Mouse (Mus musculus) forelimb bud, embryonic 11.5 days (tissue): ENCODE results near the gene Gm37240.

ENCODE experiments used
- DNase-seq: peaks from one replicate; pipeline ENCODE4 v3.0.0-alpha.2; 2012; ENCODE audit warnings: low read depth, low spot score

Gm37240 gene

DNA sequence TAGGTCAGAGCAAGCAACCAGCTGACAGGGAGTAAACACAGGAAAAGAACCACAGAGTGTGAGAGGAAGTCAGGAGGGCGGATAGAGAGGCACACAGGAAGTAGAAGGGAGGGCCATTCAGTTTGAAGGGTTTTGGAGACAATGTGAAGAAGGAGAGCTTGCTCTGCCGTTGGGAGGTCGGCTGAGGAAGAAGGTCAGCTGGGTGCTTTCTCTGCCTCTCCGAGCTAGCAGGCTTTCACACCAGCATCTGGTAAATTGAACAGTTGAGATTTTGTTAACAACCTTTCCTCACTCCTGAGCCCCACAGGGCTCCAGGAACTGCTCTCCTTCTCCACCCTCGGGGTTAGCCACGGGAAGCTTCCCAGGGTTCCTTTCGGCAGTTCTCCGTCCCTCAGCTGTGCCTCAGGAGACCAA, 692.2 kb downstream of the Gm37240 start:
- DNase-seq = no peak

DNA sequence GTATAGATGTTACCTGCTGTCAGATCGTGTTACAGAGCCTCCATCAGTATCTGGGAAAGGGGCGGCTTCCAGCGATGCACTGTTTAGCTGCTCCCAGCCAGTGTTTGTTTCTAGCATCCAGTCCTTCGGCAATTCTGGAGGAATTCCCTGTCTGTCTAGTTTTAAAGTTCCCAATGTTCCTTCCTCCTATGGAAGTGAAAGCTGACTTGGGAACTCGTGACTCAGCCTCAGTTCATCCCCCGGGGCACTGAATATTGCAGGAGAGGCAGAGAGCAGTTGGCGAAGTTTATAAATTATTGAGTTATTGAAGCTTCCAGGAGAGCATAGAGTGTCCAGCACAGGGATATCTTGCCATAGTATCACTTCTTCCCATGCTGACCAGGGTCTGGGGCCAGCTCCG, 697.5 kb downstream of the Gm37240 start:
- DNase-seq = no peak

DNA sequence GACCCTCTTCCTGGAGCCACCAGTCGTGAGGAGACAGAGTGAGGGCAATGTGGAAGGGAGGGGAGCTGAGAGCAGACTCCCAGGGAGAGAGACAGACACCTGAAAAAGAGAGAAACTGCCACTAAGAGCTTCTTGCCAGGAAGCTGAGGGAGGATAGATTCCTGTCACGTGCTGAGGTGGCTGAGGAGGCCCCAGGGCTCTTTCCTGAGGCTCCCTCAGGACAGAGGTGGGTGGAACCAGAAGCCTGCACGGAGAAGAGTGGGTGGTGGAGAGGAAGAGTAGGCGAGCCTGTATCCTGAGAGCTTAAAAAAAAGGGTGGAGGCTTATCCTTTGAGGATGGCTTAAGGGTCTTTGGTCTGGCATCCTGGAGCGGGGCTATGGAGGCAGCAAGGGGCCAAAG, 699.0 kb downstream of the Gm37240 start:
- no peak for DNase-seq

DNA sequence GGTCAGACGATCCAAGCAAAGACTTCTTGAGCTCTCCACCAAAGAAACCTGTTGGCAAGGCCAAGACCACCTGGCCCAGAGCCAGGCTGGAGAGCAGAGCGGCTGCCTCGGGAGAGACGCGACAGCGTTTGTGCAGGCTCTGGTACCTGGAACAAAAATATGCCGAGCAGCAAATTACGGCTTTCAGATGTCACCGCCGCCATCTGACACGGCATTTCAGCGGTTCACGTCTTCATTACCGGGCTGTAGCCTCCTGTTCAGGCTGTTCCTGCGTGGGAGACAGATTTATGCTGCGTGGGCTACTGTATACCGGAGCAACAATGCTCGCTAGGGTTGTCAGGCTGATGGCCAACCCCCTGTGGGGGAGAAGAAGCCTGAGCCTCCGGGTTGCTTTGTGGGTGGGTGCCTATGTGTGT, 700.6 kb downstream of the Gm37240 start:
- no peak for DNase-seq

DNA sequence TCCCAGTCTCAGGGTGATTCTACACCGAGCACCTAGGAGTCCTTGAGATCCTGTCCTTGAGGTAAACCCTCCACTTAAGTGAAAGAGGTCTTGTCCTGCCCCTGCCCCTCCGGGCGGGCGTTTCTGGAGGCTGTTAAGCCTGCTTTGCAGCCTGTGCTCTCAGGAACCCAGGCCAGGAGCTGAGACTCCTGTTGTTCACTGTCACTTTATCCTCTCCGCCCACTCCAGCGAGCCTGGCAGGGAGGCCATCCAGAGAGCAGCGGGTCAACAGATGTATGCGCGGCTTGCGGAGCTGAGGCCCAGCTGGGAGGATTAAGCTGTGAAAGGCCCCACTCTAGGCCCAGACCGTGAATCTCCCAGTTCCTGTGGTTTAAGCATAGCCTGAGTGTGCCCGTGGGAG, 701.5 kb downstream of the Gm37240 start:
- DNase-seq = peak; percentile 38

DNA sequence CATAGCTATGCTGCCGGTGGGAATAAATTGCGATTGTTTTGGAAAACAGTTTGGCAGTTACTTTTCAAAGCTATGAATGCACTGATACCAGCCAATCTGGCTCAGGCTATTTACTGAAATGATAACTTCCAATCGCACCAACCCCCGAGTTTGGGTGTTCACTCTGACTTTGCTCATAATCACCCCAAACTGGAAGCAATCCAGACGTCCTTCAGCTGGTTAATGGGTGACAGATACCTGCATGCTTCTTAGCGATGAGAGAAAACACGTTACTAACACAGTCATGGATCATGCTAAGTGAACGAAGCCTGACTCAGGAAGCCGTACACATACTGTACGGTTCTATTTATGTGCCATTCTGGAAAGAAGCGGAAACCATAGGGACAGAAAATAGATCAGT, 702.4 kb downstream of the Gm37240 start:
- DNase-seq = no peak

DNA sequence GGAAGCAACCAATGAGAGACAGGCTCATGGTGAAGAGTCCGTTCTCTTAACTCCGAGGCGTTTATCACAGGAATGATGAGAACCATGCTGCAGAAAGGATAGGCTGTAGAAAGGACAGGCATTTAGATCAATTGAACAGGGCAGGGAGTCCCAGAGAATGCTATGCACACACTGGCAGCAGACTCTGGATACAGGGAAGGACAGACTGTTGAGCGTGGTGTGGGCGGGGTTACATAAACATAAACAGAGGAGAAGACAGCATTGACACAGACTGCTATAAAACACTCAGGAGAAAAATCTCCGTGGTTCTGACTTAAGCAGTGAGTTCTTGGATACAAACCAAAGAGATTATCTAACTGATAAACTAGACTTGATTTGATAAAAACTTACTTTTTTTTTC, 703.2 kb downstream of the Gm37240 start:
- DNase-seq = no peak

DNA sequence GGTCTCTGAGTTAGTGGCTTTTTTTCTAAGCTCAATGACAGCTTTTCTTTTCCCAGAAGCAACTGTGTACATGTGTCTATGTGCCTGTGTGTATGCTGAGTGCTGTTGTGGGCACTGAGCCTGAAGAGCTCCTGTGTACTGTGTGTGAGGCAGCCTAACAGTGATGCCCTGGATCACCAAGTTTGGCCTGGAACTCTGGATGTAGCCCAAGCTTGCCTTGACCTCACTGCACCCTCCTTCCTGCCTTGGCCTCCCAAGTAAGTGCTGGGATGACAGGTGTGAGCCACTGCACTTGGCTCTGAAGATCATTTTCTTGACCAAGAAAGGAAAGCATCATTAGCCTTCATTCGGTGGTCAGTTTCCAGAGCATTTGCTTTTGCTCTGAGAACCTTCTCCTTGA, 710.6 kb downstream of the Gm37240 start:
- no peak for DNase-seq

DNA sequence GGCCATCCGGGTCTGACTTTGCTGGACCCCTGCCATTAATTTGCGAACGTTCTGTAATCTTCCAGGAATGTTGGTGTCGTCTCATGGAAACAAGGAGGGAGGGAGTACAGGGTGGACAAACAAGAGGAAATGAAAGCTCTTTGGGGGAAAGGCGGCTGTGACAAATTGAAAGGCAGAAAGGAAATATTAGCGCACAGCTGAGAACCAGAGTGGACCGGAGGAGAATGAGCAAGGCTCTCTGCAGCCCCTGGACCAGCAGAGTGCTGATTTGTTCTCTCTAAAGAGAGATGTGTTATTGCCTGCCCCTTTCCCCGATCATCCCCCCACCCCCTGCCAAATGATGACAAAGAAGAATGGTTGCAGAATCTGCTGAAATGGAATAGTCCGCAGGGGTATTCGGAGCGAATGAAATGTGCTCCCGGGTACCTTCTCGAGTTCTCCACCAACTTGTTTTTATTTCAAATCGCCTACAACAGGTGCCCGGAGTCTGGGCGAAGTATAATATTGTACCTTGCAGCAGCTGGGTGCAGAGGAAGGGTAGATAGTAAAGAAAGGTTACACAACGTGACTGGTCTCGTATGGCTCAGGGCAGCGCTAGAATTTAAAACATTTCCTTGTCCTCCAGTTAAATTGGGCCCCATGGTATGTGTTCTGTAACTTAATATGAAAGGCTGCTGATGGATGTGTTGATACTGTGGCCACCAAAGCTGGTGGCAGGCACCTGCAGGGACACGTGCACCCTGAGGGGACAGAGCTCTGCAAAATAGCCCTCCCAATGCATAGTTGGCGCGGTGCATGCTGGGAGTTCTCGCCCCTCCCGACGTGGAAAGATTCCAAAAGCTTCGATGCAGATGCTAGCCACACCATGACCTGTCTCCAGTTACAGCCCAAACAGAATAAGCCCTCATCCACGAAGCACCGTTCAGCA, 712.5 kb downstream of the Gm37240 start:
- DNase-seq = peak; percentile 40

DNA sequence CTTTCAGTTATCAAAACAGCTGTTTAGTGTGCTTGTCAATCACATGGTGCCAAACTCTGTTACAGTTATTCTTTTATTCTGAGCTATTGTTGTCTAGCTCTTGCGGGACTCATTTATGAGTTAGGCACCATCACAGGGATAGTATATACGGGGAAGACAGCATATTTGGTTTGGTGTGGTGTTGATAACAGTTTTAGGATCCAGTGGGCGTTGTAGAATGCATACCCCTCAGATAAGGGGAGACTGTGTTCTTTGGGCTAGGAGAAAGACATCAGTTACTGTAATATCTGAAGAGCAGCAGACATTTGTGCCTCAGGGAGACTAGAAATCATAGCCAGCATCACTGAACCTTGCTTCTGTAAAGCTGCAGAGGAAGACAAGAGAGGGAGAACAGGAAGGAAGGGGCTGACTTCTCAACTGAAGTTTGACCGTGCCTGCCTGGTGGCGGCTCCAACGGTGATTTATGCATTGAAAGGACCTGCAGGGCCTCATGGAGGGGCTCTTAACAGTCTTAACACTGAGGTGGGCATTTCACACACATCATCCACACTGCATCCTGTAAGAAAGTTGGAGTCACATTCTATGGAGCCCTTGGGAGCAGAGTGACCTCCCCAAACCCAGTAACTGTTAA, 713.8 kb downstream of the Gm37240 start:
- no peak for DNase-seq

DNA sequence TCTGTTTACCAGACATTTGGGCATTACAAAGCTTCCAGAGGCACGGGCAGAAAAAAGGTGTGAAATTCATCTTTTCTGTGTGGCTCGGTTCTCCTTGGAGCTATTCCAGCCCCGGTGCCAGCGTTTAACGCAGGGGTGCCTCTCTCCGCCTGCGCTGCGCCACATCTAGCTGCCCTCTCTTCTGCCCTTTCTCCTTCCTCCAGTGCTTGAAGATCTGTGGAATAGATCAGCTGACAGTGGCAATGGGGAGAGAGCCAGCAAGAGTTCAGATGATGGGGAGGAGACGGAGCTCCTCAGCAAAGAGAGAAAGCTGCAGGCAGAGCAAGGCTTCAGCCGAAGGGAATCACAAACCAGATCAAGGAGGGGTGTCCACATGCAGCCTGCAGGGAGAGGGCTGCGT, 714.8 kb downstream of the Gm37240 start:
- no peak for DNase-seq

DNA sequence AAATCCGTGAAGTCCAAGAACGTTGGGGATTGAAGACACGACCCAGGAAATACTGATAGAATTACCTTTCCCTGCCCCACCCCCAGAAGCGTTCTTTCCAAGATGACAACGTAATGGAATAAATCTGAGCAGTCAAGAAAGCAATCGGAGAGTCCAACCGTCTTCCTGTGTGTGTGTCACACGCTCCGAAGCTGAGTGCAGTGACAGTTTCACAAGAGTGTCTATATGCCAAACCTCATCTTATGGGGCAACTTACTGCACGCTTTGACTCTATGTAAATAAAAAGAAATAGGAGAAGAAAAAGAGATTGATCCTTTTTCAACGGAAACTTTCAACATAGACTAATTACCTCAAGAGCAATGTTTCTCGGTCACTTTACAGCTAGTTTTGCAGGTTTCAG, 715.2 kb downstream of the Gm37240 start:
- DNase-seq = no peak

DNA sequence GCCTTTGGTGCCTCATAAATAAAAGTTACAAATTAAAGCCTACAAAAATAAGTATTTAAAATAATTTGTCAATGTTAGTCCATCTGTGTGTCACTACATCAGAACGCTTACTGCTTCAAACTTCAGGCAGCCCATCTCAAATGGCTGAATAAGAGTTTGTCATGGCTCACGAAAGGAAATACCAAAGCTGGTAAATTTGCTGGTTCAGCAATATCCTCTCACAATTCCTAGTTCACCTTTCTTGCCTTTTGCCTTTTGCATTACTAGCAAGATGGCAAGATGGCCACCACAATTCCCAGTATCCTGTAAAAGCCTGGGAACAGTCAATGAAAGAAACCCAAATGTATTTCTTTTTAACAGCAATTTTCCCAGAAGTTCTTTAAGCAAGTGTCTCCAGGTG, 718.5 kb downstream of the Gm37240 start:
- DNase-seq = no peak

DNA sequence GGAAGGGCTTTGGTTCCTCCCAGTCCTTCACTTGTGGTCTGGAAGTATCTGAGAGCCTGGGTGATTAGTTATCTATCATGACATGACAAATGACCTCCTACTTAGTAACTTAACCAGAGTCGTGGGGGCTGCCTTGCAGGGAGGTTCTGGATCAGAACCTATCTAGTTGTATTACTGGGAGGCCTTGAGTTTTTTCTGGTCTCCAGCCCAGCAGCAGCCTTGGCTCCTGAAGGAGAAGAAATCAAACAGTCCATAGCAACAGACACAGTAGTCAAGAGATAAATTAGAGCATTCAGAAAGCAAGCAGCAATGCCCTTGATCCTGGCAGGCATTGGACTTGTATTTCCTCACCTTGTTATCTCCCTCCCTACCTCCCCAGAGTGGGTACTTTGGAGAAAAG, 722.4 kb downstream of the Gm37240 start:
- DNase-seq = no peak

DNA sequence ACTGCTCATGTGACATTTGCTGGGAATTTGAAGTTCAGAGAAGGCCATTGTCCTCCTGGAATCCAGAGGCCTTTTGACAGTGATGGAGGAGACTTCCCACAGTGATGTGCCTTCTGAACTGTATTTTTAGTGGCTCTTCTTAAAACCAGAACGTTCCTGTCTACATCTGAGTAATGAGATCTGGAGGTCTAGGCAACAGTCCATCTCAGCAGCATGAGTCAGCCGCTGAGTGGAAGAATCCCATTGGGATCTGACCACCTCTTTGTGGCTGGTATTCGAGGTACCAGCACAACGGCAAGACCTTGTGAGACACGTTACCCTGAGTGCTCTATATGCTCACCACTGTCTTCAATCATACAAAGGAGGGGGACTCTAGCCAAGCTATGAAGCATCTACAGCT, 723.9 kb downstream of the Gm37240 start:
- DNase-seq = no peak

DNA sequence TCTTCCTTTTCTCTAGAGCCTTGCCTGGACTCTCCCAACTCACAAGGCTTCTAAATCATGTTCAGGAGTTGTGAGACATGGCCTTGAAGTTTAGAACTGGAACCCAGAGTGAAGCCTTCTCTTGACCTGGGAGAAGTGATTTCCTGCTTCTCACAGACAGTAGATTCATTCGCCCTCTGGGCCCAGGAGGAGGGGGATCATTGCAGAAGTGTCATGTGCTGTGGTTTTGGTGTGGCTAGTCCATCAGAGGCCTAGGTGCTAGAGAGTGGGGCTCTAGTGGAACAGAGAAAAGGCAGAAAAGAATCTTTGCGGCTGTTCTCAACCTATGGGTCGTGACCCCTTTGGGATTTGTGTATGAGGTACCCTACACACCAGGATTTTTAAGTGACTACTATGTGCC, 724.9 kb downstream of the Gm37240 start:
- no peak for DNase-seq

DNA sequence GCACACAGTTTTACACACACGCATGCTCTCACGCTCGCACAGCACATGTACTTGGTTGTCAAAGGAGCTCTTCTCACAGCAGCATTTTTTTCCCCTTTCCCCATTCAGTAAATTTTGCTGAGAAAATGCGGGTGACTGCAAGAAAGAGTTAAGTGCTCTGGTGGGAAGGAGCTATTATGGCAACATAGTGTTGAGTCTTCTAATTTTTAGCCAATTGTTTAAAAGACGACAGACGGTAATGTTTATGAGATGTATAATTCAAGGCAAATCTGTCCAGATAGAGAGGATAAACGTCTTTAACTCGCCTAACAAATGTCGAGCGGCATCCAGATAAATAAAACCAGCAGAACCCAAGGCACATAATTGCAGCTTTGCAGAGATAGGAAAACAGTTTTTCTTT, 726.5 kb downstream of the Gm37240 start:
- no peak for DNase-seq

DNA sequence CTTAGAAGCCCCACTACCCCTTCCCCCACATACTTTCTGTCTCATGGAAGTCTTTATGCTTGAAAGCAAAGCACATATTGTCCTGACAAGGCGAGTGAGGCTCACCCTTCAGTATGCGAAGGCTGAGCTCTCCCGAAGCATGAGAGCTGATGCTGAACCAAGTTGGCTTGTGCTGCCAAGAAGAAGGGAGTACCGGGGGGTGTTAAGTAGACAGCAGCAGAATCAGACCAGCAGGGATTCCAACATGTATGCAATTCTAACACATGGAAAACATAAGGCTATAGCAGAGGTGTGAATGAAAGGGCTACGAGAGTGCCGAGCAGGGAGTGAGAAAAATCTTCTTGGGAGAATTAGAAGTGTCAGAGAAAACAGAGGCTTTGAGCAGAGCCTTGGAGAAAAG, 727.7 kb downstream of the Gm37240 start:
- DNase-seq = no peak

DNA sequence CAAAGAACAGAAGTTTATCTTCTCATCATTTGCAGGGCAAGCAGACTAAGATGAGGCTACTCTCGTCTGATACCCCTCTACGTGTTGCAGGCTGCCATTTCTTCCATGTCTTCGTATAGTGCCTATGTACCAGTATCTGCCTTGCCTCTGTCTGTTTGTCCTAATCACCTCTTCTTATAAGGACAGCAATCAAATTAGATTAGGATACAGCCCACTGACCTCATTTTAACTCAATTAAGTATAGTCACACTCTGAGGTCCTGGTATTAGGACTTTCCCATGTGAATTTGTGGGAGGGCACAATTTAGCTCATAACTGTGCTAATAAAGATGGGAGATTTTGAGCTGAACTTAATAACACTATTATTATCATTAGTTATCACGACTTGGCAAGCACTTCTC, 738.5 kb downstream of the Gm37240 start:
- no peak for DNase-seq

DNA sequence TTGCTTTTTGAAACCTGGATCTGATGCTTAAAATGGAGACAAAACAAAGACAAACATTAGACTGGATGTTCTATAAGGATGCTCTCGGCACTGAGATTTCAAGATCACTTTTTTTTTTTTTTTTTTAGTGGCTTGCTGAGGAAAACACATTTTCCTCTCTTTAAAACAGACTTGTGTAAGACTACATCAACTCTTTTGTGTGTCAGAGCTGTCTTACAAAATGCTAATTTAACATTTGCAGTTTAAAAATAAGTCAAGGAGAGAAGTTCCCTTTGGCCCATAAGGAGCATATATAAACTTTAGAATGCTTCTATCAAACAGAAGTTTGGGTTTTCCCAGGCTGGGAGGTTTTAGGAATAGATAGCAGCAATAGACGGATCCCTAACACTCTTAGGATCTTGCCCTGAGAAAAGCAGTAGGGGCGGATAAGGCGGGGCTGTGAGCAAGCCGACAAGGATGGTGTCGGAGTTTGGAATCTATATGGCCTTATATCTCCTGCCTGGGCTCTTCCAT, 739.2 kb downstream of the Gm37240 start:
- no peak for DNase-seq

DNA sequence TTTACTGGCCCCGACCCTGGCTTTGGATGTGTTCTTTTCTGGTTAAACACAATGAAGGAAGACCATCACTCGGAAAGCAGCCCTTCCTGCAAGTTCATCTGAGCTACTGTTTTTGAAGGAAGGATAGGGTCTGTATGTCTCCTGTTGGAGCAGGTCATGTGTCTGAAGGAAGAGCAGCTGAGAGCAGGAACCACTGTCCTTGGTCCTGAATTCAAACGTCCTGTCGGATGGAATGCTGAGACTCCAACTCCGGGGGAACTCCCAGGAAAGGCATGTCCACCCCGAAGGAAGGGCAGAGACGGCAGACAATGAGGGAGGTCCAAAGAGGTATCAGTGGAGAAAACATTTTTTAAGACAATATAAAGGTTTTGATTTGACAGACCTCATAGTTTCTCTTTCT, 741.8 kb downstream of the Gm37240 start:
- DNase-seq = peak; percentile 77

DNA sequence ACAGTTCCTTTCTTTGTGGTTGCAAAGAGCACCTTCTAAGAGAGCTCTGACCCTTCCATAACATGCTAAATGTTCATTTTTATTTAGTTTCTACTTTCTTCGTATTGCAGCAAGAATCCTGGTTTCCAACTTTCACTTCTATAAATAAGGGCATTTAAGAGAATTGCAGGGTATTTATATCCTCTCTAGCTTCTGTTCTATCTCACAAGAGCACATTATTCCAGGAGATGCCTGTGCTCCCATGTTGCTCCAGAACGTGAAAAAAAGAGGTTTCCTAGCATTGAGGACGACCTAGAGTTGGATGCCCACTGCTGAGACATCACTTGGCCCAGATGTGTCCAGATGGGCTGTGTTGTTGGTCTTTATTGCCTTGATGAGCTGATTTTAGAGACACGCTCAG, 742.2 kb downstream of the Gm37240 start:
- no peak for DNase-seq

DNA sequence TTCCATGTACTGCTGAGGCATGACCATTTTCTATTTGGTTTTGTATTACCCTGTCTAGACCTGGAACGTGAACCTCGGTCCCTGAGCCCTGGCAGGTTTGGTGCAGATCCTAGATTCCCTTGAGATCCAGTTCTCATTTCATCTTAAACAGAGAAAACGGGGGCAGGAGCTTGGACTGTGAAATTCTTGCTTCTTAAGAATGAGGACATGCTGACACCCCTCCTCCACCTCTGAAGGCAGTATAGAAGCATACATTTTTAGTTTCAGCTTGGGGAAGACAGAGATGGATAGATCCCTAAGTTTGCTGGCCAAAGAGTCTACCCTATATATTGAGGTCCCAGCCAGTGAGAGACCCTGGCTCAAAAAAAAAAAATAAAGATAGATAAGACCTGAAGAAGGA, 742.9 kb downstream of the Gm37240 start:
- no peak for DNase-seq
